Mouse (Mus musculus) lung, adult 18-20 months (tissue): ENCODE results near the gene Rdh16f1.

Source experiments
- DNase-seq, 2 experiments: peaks; one replicate each; pipeline ENCODE4 v3.0.0; 2022; ENCODE audit warnings: mixed read lengths in 2 of 2

Rdh16f1 gene

GRCm38 (mm10) chr10:127837793-127838192, 78.2 kb downstream of the Rdh16f1 start:
- DNase-seq, result peak; percentile 6 to 7

DNA sequence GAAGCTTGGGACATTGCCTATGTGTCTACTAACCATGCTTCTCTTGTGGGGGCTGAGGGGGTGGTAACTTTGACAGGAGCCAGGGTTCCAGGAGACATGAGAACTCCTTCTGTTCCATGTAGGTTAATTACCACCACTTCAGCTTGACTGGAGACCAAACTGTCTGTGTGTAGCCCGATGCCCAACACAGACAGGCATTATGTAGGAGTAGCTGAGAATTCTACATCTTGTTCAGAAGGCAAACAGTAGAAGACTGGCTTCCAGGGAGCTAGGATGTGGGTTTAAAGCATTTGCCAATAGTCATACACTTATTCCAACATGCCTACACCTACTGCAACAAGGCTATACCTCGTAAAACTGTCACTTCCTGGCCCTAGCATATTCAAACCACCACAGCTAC, 79.0 kb downstream of the Rdh16f1 start:
- no peak for DNase-seq

DNA sequence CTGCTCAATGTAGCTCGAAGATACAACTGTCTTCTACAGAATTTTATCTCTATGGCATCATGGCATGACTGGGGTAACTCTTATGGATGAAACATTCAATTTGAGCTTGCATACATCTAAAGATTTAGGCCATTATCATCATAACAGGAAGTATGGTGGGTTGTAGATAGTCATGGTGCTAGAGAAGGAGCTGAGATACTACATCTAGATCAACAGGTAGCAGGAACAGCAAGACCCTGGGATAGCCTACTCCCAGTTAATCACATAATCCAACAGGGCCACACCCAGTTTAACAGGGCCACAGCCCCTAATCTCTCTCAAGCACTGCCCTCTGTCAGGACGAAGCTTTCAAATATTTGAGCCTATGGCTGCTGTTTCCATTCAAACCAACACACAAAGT, 81.2 kb downstream of the Rdh16f1 start:
- DNase-seq, result no peak
